Mouse (Mus musculus): Measurements from ENCODE around the gene Pcsk6. TPM values are rescaled to one million over a fixed set of nuclear protein-coding genes. Genes with fewer than 3 reads are reported as not detected.
"Not testable (repeated sequence)": the region's sequence is repeated elsewhere in the genome, so short reads cannot be mapped to it uniquely, and the experiment has no call there.

Pcsk6 gene
- polyA plus RNA-seq, 1 experiment from 2014 or later, result 0.74 TPM

- Histone ChIP-seq H3K27me3 (no peaks in the 10 kb centered on the region), H3K4me3 (replicated peaks) (no peak overlapping the region), H3K4me1 (replicated peaks) (no peaks in the 10 kb centered on the region), H3K9ac (replicated peaks) (no peak overlapping the region), H3K4me2 (replicated peaks) (no peak overlapping the region), H3K27ac (no peak overlapping the region), H3K36me3 (no peaks in the 10 kb centered on the region), H3K9me3 (no peaks in the 10 kb centered on the region)
- 83% methylated on average over 11 of the region's 11 CpGs for WGBS
- ATAC-seq, result no peak
These were observed 53.3 kb downstream of the Pcsk6 start for GRCm38 (mm10) chr7:65914761-65915301.

GRCm38 (mm10) chr7:65915821-65916220 is 54.3 kb downstream of the Pcsk6 start:
- WGBS, result 92% methylated on average over 7 of the region's 7 CpGs
- no peaks in the 10 kb centered on the region for H3K36me3 ChIP-seq
- ATAC-seq, result no peak

GRCm38 (mm10) chr7:65916566-65916965 is 55.0 kb downstream of the Pcsk6 start:
- no peak for ATAC-seq
- no peak overlapping the region for H3K4me2 ChIP-seq (replicated peaks)
- no peaks in the 10 kb centered on the region for H3K4me1 ChIP-seq (replicated peaks)
- H3K27ac ChIP-seq, result no peak overlapping the region
- H3K4me3 ChIP-seq (replicated peaks), result no peak overlapping the region
- no peaks in the 10 kb centered on the region for H3K27me3 ChIP-seq
- no peaks in the 10 kb centered on the region for H3K36me3 ChIP-seq
- WGBS, result 79% methylated on average over 8 of the region's 8 CpGs
- H3K9ac ChIP-seq (replicated peaks), result no peak overlapping the region
- H3K9me3 ChIP-seq, result no peaks in the 10 kb centered on the region

More at GRCm38 (mm10) chr7:65915821-65916220, 54.3 kb downstream of the Pcsk6 start:
- Histone ChIP-seq H3K9me3 (no peaks in the 10 kb centered on the region), H3K27me3 (no peaks in the 10 kb centered on the region), H3K4me2 (replicated peaks) (no peak overlapping the region), H3K4me1 (replicated peaks) (no peaks in the 10 kb centered on the region), H3K4me3 (replicated peaks) (no peak overlapping the region), H3K9ac (replicated peaks) (no peak overlapping the region), H3K27ac (no peak overlapping the region)

- H3K36me3 ChIP-seq, result no peaks in the 10 kb centered on the region
- H3K4me2 ChIP-seq (replicated peaks), result no peak overlapping the region
- WGBS, result 96% methylated on average over 4 of the region's 4 CpGs
- no peak for ATAC-seq
- H3K4me1 ChIP-seq (replicated peaks), result no peaks in the 10 kb centered on the region
- H3K9ac ChIP-seq (replicated peaks), result no peak overlapping the region
- H3K4me3 ChIP-seq (replicated peaks), result no peak overlapping the region
- H3K27ac ChIP-seq, result no peak overlapping the region
- no peaks in the 10 kb centered on the region for H3K27me3 ChIP-seq
- H3K9me3 ChIP-seq, result peaks cover 2% of the 10 kb centered on the region; the same call in 1 of the 2 replicates
These were observed 56.9 kb downstream of the Pcsk6 start for GRCm38 (mm10) chr7:65918431-65918830.

- WGBS, result 45% methylated on average over 5 of the region's 5 CpGs
- Histone ChIP-seq H3K4me3 (replicated peaks) (no peak overlapping the region), H3K4me2 (replicated peaks) (no peak overlapping the region), H3K27ac (no peak overlapping the region), H3K9me3 (no peaks in the 10 kb centered on the region), H3K36me3 (no peaks in the 10 kb centered on the region), H3K4me1 (replicated peaks) (peaks cover 3% of the 10 kb centered on the region), H3K27me3 (0 out of 2 replicates have a peak, but pooled peaks cover 2% of the 10 kb centered on the region), H3K9ac (replicated peaks) (no peak overlapping the region)
- no peak for ATAC-seq
These were observed 67.9 kb downstream of the Pcsk6 start for GRCm38 (mm10) chr7:65929398-65929797.

- no peak overlapping the region for H3K9ac ChIP-seq (replicated peaks)
- no peak overlapping the region for H3K4me2 ChIP-seq (replicated peaks)
- H3K9me3 ChIP-seq, result no peaks in the 10 kb centered on the region
- H3K27ac ChIP-seq, result no peak overlapping the region
- 0 out of 2 replicates have a peak, but pooled peaks cover 2% of the 10 kb centered on the region for H3K27me3 ChIP-seq
- ATAC-seq, result 0 out of 2 replicates have a peak, but pooled peaks have one; percentile 60
- peaks cover 3% of the 10 kb centered on the region for H3K4me1 ChIP-seq (replicated peaks)
- H3K36me3 ChIP-seq, result no peaks in the 10 kb centered on the region
- no peak overlapping the region for H3K4me3 ChIP-seq (replicated peaks)
- 36% methylated on average over 11 of the region's 11 CpGs for WGBS
These were observed 68.9 kb downstream of the Pcsk6 start for GRCm38 (mm10) chr7:65930478-65930877.

GRCm38 (mm10) chr7:65934238-65934970 is 72.9 kb downstream of the Pcsk6 start:
- not testable (repeated sequence) for ATAC-seq
- 81% methylated on average over 3 of the region's 3 CpGs for WGBS

GRCm38 (mm10) chr7:65935211-65935610 is 73.7 kb downstream of the Pcsk6 start:
- WGBS, result 47% methylated on average over 1 of the region's 1 CpGs
- Histone ChIP-seq H3K4me1 (replicated peaks) (peaks cover 3% of the 10 kb centered on the region), H3K27ac (no peak overlapping the region), H3K9me3 (no peaks in the 10 kb centered on the region), H3K4me3 (replicated peaks) (no peak overlapping the region), H3K27me3 (0 out of 2 replicates have a peak, but pooled peaks cover 2% of the 10 kb centered on the region), H3K36me3 (no peaks in the 10 kb centered on the region), H3K4me2 (replicated peaks) (no peak overlapping the region), H3K9ac (replicated peaks) (no peak overlapping the region)
- ATAC-seq, result no peak

More at GRCm38 (mm10) chr7:65934238-65934970, 72.9 kb downstream of the Pcsk6 start:
- not testable (repeated sequence) for H3K27ac ChIP-seq; H3K36me3 ChIP-seq; H3K4me1 ChIP-seq (replicated peaks); H3K4me3 ChIP-seq (replicated peaks); H3K9ac ChIP-seq (replicated peaks); H3K4me2 ChIP-seq (replicated peaks); H3K9me3 ChIP-seq; H3K27me3 ChIP-seq

GRCm38 (mm10) chr7:65940988-65941387 is 79.5 kb downstream of the Pcsk6 start:
- H3K4me1 ChIP-seq (replicated peaks), result no peaks in the 10 kb centered on the region
- no peak for ATAC-seq
- H3K4me2 ChIP-seq (replicated peaks), result no peak overlapping the region
- H3K27ac ChIP-seq, result no peak overlapping the region
- H3K9ac ChIP-seq (replicated peaks), result no peak overlapping the region
- H3K4me3 ChIP-seq (replicated peaks), result no peak overlapping the region
- H3K36me3 ChIP-seq, result no peaks in the 10 kb centered on the region
- no peaks in the 10 kb centered on the region for H3K9me3 ChIP-seq
- H3K27me3 ChIP-seq, result no peaks in the 10 kb centered on the region
- 80% methylated on average over 7 of the region's 7 CpGs for WGBS

GRCm38 (mm10) chr7:65945342-65945993 is 83.9 kb downstream of the Pcsk6 start:
- Histone ChIP-seq H3K27ac (no peak overlapping the region), H3K9ac (replicated peaks) (no peak overlapping the region), H3K27me3 (no peaks in the 10 kb centered on the region), H3K4me2 (replicated peaks) (no peak overlapping the region), H3K4me1 (replicated peaks) (no peaks in the 10 kb centered on the region), H3K36me3 (no peaks in the 10 kb centered on the region), H3K9me3 (no peaks in the 10 kb centered on the region), H3K4me3 (replicated peaks) (no peak overlapping the region)
- no peak for ATAC-seq
- 64% methylated on average over 8 of the region's 8 CpGs for WGBS

GRCm38 (mm10) chr7:65946397-65946796 is 84.9 kb downstream of the Pcsk6 start:
- Histone ChIP-seq H3K36me3 (no peaks in the 10 kb centered on the region), H3K4me2 (replicated peaks) (no peak overlapping the region), H3K9ac (replicated peaks) (no peak overlapping the region), H3K27me3 (no peaks in the 10 kb centered on the region), H3K4me1 (replicated peaks) (no peaks in the 10 kb centered on the region), H3K9me3 (no peaks in the 10 kb centered on the region), H3K4me3 (replicated peaks) (no peak overlapping the region), H3K27ac (no peak overlapping the region)
- WGBS, result 93% methylated on average over 7 of the region's 7 CpGs
- ATAC-seq, result no peak

GRCm38 (mm10) chr7:65948891-65949290 is 87.4 kb downstream of the Pcsk6 start:
- ATAC-seq, result no peak
- H3K9me3 ChIP-seq, result no peaks in the 10 kb centered on the region
- no peaks in the 10 kb centered on the region for H3K27me3 ChIP-seq
- H3K9ac ChIP-seq (replicated peaks), result no peak overlapping the region
- H3K4me1 ChIP-seq (replicated peaks), result no peaks in the 10 kb centered on the region
- no peaks in the 10 kb centered on the region for H3K36me3 ChIP-seq
- no peak overlapping the region for H3K4me3 ChIP-seq (replicated peaks)
- 96% methylated on average over 11 of the region's 11 CpGs for WGBS
- no peak overlapping the region for H3K27ac ChIP-seq
- H3K4me2 ChIP-seq (replicated peaks), result no peak overlapping the region

Measured in midbrain, embryonic 13.5 days (tissue).